Mouse (Mus musculus) cerebellum, adult 2 months (tissue): ENCODE measurements around the gene Fuz.

Source experiments
- CTCF ChIP-seq: fragments of 200-500 bp; IDR thresholded peaks from 2 replicates; pipeline ENCODE4 v1.5.1; 2011; ENCODE audit warnings: low read depth, mild to moderate bottlenecking, control low read depth, low read length, moderate library complexity, borderline replicate concordance; ENCODE audit not compliant: insufficient read depth
- POLR2A ChIP-seq: fragments of 200-500 bp; IDR thresholded peaks from 2 replicates; pipeline ENCODE4 v1.6.1; 2011; ENCODE audit warnings: low read length, control low read depth, borderline replicate concordance; ENCODE audit not compliant: insufficient read depth

- TF ChIP-seq CTCF (no peak), POLR2A (no peak)
These were observed 42.1 kb upstream of the Fuz start for GRCm38 (mm10) chr7:44853596-44854355.
